Mouse (Mus musculus) intestine, embryonic 14.5 days (tissue): ENCODE measurements at regions not wholly inside any gene's neighbourhood (a gene's known extent, or its start where the extent isn't known, plus 50 kb on each side); places are given as distances from the start of the nearest gene placed in this dataset.

Source experiments
- ATAC-seq: fragments of 200-750 bp; cut with Nextera tagmentation; replicated peaks from 2 replicates; pipeline ENCODE4 v1.8.0; 2017; ENCODE audit warnings: low read depth, moderate number of reproducible peaks, moderate TSS enrichment, moderate library complexity; ENCODE audit not compliant: low FRiP score, low TSS enrichment
- DNase-seq: peaks from one replicate; pipeline ENCODE4 v3.0.0-alpha.2; 2018; ENCODE audit warnings: low spot score
- H3K27ac ChIP-seq: fragments of 300-500 bp; sonication (generic); 2 replicates; pipeline ENCODE4 v1.5.1; 2014; ENCODE audit warnings: low read depth, mild to moderate bottlenecking, control low read depth
- H3K27me3 ChIP-seq: fragments of 300-500 bp; sonication (generic); replicated peaks from 2 replicates; pipeline ENCODE4 v1.6.1; 2014; ENCODE audit warnings: low read length, control low read depth; ENCODE audit not compliant: control insufficient read depth, insufficient read depth
- H3K36me3 ChIP-seq: fragments of 300-500 bp; sonication (generic); 2 replicates; pipeline ENCODE4 v1.6.1; 2014; ENCODE audit warnings: low read length, control low read depth; ENCODE audit not compliant: control insufficient read depth, insufficient read depth
- H3K4me1 ChIP-seq: fragments of 300-500 bp; sonication (generic); replicated peaks from 2 replicates; pipeline ENCODE4 v1.6.1; 2014; ENCODE audit warnings: low read length, control low read depth, mixed read lengths; ENCODE audit not compliant: control insufficient read depth, insufficient read depth
- H3K4me2 ChIP-seq: fragments of 300-500 bp; sonication (generic); 2 replicates; pipeline ENCODE4 v1.6.1; 2014; ENCODE audit warnings: low read length
- H3K4me3 ChIP-seq: fragments of 300-500 bp; sonication (generic); 2 replicates; pipeline ENCODE4 v1.5.1; 2014; ENCODE audit warnings: low read depth, low read length, control low read depth, mixed read lengths
- H3K9ac ChIP-seq: fragments of 300-500 bp; sonication (generic); 2 replicates; pipeline ENCODE4 v1.6.1; 2014; ENCODE audit warnings: mild to moderate bottlenecking, low read length
- H3K9me3 ChIP-seq: fragments of 300-500 bp; sonication (generic); 2 replicates; pipeline ENCODE4 v1.6.1; 2016; ENCODE audit warnings: low read length, control low read depth; ENCODE audit not compliant: control insufficient read depth
- WGBS: fragments of 180-500 bp; shearing (Covaris S2); extraction: QIAGEN DNeasy Blood & Tissue Kit; methylation state at CpG from one replicate; pipeline ENCODE4 v1.1.7; 2014; 5-methylcytosine and 5-hydroxymethylcytosine counted together

- peaks cover 35% of the 10 kb centered on the region for H3K4me1 ChIP-seq
- DNase-seq (no peak), ATAC-seq (no peak)
- WGBS, result 37% methylated on average over 7 of the region's 7 CpGs
- H3K4me2 ChIP-seq, result no peak overlapping the region
- no peak overlapping the region for H3K9ac ChIP-seq
- H3K27ac ChIP-seq, result peak overlapping the region; percentile 74
- no peaks in the 10 kb centered on the region for H3K9me3 ChIP-seq
- H3K27me3 ChIP-seq, result no peaks in the 10 kb centered on the region
- H3K4me3 ChIP-seq, result no peak overlapping the region
- H3K36me3 ChIP-seq, result no peaks in the 10 kb centered on the region
These were observed 160.0 kb upstream of the Bmper start for GRCm38 (mm10) chr9:23062656-23063444.

GRCm38 (mm10) chr9:23064001-23064400 is 158.9 kb upstream of the Bmper start:
- H3K4me3 ChIP-seq, result no peak overlapping the region
- DNase-seq (no peak), ATAC-seq (no peak)
- no peak overlapping the region for H3K4me2 ChIP-seq
- peaks cover 35% of the 10 kb centered on the region for H3K4me1 ChIP-seq
- 56% methylated on average over 2 of the region's 2 CpGs for WGBS
- no peaks in the 10 kb centered on the region for H3K27me3 ChIP-seq
- peak overlapping the region; percentile 74; the same call in 1 of the 2 replicates for H3K27ac ChIP-seq
- no peak overlapping the region for H3K9ac ChIP-seq
- H3K36me3 ChIP-seq, result no peaks in the 10 kb centered on the region
- H3K9me3 ChIP-seq, result no peaks in the 10 kb centered on the region

GRCm38 (mm10) chr9:23064811-23065210 is 158.1 kb upstream of the Bmper start:
- Histone ChIP-seq H3K27me3 (no peaks in the 10 kb centered on the region), H3K27ac (no peak overlapping the region), H3K4me1 (peaks cover 35% of the 10 kb centered on the region), H3K4me2 (no peak overlapping the region), H3K9ac (no peak overlapping the region), H3K9me3 (no peaks in the 10 kb centered on the region), H3K4me3 (no peak overlapping the region), H3K36me3 (no peaks in the 10 kb centered on the region)
- DNase-seq (no peak), ATAC-seq (no peak)
- 86% methylated on average over 3 of the region's 3 CpGs for WGBS

- no peak overlapping the region for H3K9ac ChIP-seq
- no peaks in the 10 kb centered on the region for H3K36me3 ChIP-seq
- ATAC-seq, result no peak
These were observed 154.6 kb upstream of the Bmper start for GRCm38 (mm10) chr9:23068101-23068791.

GRCm38 (mm10) chr9:23069161-23069560 is 153.7 kb upstream of the Bmper start:
- H3K9me3 ChIP-seq, result no peaks in the 10 kb centered on the region
- H3K36me3 ChIP-seq, result no peaks in the 10 kb centered on the region
- 91% methylated on average over 7 of the region's 7 CpGs for WGBS
- no peak overlapping the region for H3K4me2 ChIP-seq
- H3K4me1 ChIP-seq, result peaks cover 3% of the 10 kb centered on the region; the same call in 1 of the 2 replicates
- no peak for ATAC-seq
- no peaks in the 10 kb centered on the region for H3K27me3 ChIP-seq
- DNase-seq, result no peak
- H3K4me3 ChIP-seq, result no peak overlapping the region
- no peak overlapping the region for H3K9ac ChIP-seq
- no peak overlapping the region for H3K27ac ChIP-seq

More at GRCm38 (mm10) chr9:23068101-23068791, 154.6 kb upstream of the Bmper start:
- peaks cover 5% of the 10 kb centered on the region; the same call in 1 of the 2 replicates for H3K4me1 ChIP-seq
- H3K27me3 ChIP-seq, result no peaks in the 10 kb centered on the region
- H3K4me2 ChIP-seq, result no peak overlapping the region
- 47% methylated on average over 6 of the region's 6 CpGs for WGBS
- no peak overlapping the region for H3K27ac ChIP-seq
- no peaks in the 10 kb centered on the region for H3K9me3 ChIP-seq
- DNase-seq, result no peak
- H3K4me3 ChIP-seq, result no peak overlapping the region

- H3K4me2 ChIP-seq, result no peak overlapping the region
- no peaks in the 10 kb centered on the region for H3K27me3 ChIP-seq
- no peak overlapping the region for H3K9ac ChIP-seq
- H3K36me3 ChIP-seq, result no peaks in the 10 kb centered on the region
- ATAC-seq, result no peak
- H3K9me3 ChIP-seq, result no peaks in the 10 kb centered on the region
- no peaks in the 10 kb centered on the region for H3K4me1 ChIP-seq
- no peak overlapping the region for H3K4me3 ChIP-seq
- 57% methylated on average over 2 of the region's 2 CpGs for WGBS
- H3K27ac ChIP-seq, result no peak overlapping the region
- no peak for DNase-seq
These were observed 151.9 kb upstream of the Bmper start for GRCm38 (mm10) chr9:23071006-23071405.

- Histone ChIP-seq H3K4me1 (no peaks in the 10 kb centered on the region), H3K9ac (no peak overlapping the region), H3K36me3 (no peaks in the 10 kb centered on the region), H3K27me3 (no peaks in the 10 kb centered on the region), H3K27ac (no peak overlapping the region), H3K4me2 (no peak overlapping the region), H3K9me3 (no peaks in the 10 kb centered on the region), H3K4me3 (no peak overlapping the region)
- 80% methylated on average over 8 of the region's 8 CpGs for WGBS
- DNase-seq, result no peak
- no peak for ATAC-seq
These were observed 150.1 kb upstream of the Bmper start for GRCm38 (mm10) chr9:23072741-23073140.

GRCm38 (mm10) chr9:23083562-23083961 is 139.3 kb upstream of the Bmper start:
- DNase-seq, result peak; percentile 85
- Histone ChIP-seq H3K36me3 (no peaks in the 10 kb centered on the region), H3K27ac (peak overlapping the region; percentile 77), H3K9ac (0 out of 2 replicates have a peak overlapping the region, but pooled peaks have one; percentile 13), H3K27me3 (no peaks in the 10 kb centered on the region), H3K4me3 (no peak overlapping the region), H3K4me2 (peak overlapping the region; percentile 26), H3K9me3 (no peaks in the 10 kb centered on the region), H3K4me1 (peaks cover 22% of the 10 kb centered on the region)
- 16% methylated on average over 17 of the region's 17 CpGs for WGBS
- ATAC-seq, result peak; percentile 82
